Mouse (Mus musculus): Measurements from ENCODE around the gene Dnttip2. TPM values are rescaled to one million over a fixed set of nuclear protein-coding genes. Genes with fewer than 3 reads are reported as not detected.

Dnttip2 gene
- polyA plus RNA-seq, 1 experiment from 2014 or later = 42.2 TPM

DNA sequence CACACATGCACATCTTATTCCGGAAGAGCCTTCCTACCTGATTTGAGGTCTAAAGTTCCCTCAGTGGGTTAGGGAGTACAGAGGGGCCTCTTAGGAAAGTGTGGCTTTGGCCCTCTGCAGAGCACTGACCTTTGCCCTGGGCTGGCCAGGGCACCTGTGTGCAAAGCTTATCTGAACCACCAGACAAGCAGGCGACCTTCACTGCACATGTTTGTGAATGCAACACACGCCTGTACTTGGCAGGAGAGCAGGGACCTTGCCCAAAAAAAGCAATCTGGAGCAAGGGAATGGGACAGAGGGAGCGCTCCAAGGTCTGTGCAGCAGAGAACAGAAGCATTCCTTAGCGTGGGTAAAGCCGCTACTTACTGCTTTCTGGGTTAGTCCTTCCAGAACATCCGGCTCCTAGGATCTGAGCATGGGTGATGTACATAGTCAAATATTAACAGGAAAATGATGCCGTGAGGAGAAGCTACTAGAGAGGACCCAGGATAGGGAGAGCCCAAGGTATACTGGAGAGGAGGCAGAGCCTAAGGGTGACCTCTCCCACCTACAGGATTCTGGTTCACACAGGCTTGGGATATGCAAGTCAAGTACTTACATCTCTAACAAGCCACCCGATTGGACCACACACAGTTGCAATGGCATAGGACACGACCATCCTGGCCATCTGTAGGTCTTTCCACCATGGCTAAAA lies 38.9 kb downstream of the Dnttip2 start:
- no peak overlapping the region for H3K27ac ChIP-seq (replicated peaks)
- ATAC-seq (ENCODE audit: low FRiP score, low read depth) = no peak; the same call in 1 of the 2 replicates

DNA sequence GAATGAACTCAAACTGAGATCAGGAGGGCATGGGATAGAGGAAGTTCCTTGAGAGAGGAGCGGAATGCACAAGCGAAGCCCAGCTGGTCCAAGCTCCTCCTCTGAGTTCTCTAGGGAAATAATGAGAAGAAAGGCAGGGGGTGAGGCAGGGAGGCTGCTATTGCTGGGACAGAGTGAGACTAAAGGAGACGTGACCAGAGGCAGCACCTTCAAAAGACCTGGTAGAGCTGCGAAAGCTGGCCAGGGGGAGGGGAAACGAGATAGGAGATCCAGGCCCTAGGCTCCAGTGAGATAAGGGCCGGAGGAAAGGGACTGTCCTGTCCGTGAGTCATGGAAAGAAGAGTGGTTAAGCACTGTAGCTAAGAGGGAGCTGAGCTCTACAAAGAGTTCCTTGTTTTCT lies 39.7 kb downstream of the Dnttip2 start:
- no peak overlapping the region for H3K27ac ChIP-seq (replicated peaks)
- 56% methylated on average over 7 of the region's 7 CpGs for WGBS

More for the DNA sequence above, 38.9 kb downstream of the Dnttip2 start:
- H3K36me3 ChIP-seq = no peaks in the 10 kb centered on the region
- no peak overlapping the region for H3K4me3 ChIP-seq
- WGBS = 84% methylated on average over 10 of the region's 10 CpGs
- H3K4me2 ChIP-seq = no peak overlapping the region
- H3K9ac ChIP-seq = no peak overlapping the region
- H3K4me1 ChIP-seq (replicated peaks) = peaks cover 5% of the 10 kb centered on the region
- H3K27me3 ChIP-seq = no peaks in the 10 kb centered on the region
- no peaks in the 10 kb centered on the region for H3K9me3 ChIP-seq

DNA sequence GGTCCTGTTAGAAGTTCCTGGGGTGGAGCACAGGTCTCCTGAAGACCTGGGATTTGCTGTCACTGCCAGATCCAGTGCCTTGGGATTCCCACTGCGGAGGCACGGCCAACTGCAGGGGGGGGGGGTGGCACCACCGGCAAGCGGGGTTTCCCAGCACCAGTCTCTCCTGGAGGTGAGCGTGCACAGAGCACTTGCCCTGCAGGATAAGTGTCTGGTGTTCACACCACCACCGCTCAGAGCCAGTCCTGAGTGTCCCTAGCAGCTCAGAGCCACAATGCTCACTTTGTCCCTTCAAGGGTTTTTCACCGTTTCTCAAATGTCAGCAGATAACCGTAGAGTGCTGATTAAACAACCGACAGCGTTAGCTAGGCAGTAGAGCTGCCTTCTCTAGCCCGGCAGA lies 42.4 kb downstream of the Dnttip2 start:
- Histone ChIP-seq H3K4me1 (replicated peaks) (peaks cover 5% of the 10 kb centered on the region), H3K9ac (no peak overlapping the region), H3K9me3 (no peaks in the 10 kb centered on the region), H3K4me3 (no peak overlapping the region), H3K27me3 (no peaks in the 10 kb centered on the region), H3K36me3 (no peaks in the 10 kb centered on the region), H3K4me2 (peak overlapping the region; percentile 40), H3K27ac (replicated peaks) (no peak overlapping the region)
- 15% methylated on average over 11 of the region's 11 CpGs for WGBS
- 0 out of 2 replicates have a peak, but pooled peaks have one; percentile 42 for ATAC-seq (ENCODE audit: low FRiP score, low read depth)

More for the DNA sequence above, 39.7 kb downstream of the Dnttip2 start:
- no peaks in the 10 kb centered on the region for H3K36me3 ChIP-seq
- H3K4me2 ChIP-seq = no peak overlapping the region
- no peaks in the 10 kb centered on the region for H3K27me3 ChIP-seq
- H3K9ac ChIP-seq = no peak overlapping the region
- H3K4me3 ChIP-seq = no peak overlapping the region
- H3K9me3 ChIP-seq = no peaks in the 10 kb centered on the region
- H3K4me1 ChIP-seq (replicated peaks) = peaks cover 5% of the 10 kb centered on the region
- no peak for ATAC-seq (ENCODE audit: low FRiP score, low read depth)

DNA sequence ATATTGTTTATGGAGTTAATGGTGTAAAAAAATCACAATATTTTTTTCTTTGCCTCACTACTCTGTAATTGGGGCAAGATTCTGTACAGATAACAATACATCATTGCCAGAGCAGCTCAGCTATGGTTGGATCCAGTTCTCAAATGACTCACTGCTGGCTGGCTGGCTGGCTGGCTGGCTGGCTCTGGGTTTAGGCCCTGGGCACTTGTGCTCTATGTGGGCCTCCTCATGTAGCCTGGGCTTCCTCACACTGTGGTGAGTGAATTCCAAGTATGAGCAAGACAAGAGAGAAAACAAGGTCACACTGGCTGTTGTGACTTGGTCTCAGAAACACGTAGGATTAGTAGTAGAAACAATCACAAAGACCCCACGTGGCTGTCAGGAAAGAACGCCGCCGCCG lies 43.2 kb downstream of the Dnttip2 start:
- no peaks in the 10 kb centered on the region for H3K27me3 ChIP-seq
- H3K36me3 ChIP-seq = no peaks in the 10 kb centered on the region
- H3K4me1 ChIP-seq (replicated peaks) = peaks cover 5% of the 10 kb centered on the region
- H3K9me3 ChIP-seq = no peaks in the 10 kb centered on the region
- no peak overlapping the region for H3K27ac ChIP-seq (replicated peaks)
- no peak overlapping the region for H3K9ac ChIP-seq
- H3K4me2 ChIP-seq = no peak overlapping the region
- no peak for ATAC-seq (ENCODE audit: low FRiP score, low read depth)
- no peak overlapping the region for H3K4me3 ChIP-seq
- WGBS = 86% methylated on average over 6 of the region's 6 CpGs

- no peaks in the 10 kb centered on the region for H3K4me1 ChIP-seq (replicated peaks)
- H3K4me3 ChIP-seq = no peak overlapping the region
- H3K4me2 ChIP-seq = no peak overlapping the region
- 72% methylated on average over 9 of the region's 9 CpGs for WGBS
- no peak for ATAC-seq (ENCODE audit: low FRiP score, low read depth)
- H3K27ac ChIP-seq (replicated peaks) = no peak overlapping the region
- H3K36me3 ChIP-seq = no peaks in the 10 kb centered on the region
- no peak overlapping the region for H3K9ac ChIP-seq
- H3K9me3 ChIP-seq = no peaks in the 10 kb centered on the region
- H3K27me3 ChIP-seq = no peaks in the 10 kb centered on the region
These were observed 48.0 kb downstream of the Dnttip2 start for GRCm38 (mm10) chr3:122322226-122322625.

- no peak overlapping the region for H3K9ac ChIP-seq
- no peaks in the 10 kb centered on the region for H3K4me1 ChIP-seq (replicated peaks)
- H3K4me2 ChIP-seq = no peak overlapping the region
- H3K9me3 ChIP-seq = no peaks in the 10 kb centered on the region
- H3K36me3 ChIP-seq = no peaks in the 10 kb centered on the region
- no peaks in the 10 kb centered on the region for H3K27me3 ChIP-seq
- ATAC-seq (ENCODE audit: low FRiP score, low read depth) = no peak
- H3K4me3 ChIP-seq = no peak overlapping the region
- WGBS = 97% methylated on average over 6 of the region's 6 CpGs
- no peak overlapping the region for H3K27ac ChIP-seq (replicated peaks)
These were observed 49.7 kb downstream of the Dnttip2 start for GRCm38 (mm10) chr3:122323841-122324240.

- no peaks in the 10 kb centered on the region for H3K9me3 ChIP-seq
- H3K36me3 ChIP-seq = no peaks in the 10 kb centered on the region
- no peak overlapping the region for H3K9ac ChIP-seq
- H3K4me2 ChIP-seq = no peak overlapping the region
- H3K27me3 ChIP-seq = no peaks in the 10 kb centered on the region
- no peak overlapping the region for H3K4me3 ChIP-seq
- H3K27ac ChIP-seq (replicated peaks) = no peak overlapping the region
- 89% methylated on average over 3 of the region's 3 CpGs for WGBS
- H3K4me1 ChIP-seq (replicated peaks) = no peaks in the 10 kb centered on the region
- ATAC-seq (ENCODE audit: low FRiP score, low read depth) = no peak
These were observed 50.3 kb downstream of the Dnttip2 start for GRCm38 (mm10) chr3:122324528-122324927.

- Histone ChIP-seq H3K4me3 (no peak overlapping the region), H3K4me2 (no peak overlapping the region), H3K27ac (replicated peaks) (no peak overlapping the region), H3K9ac (no peak overlapping the region), H3K9me3 (no peaks in the 10 kb centered on the region), H3K36me3 (no peaks in the 10 kb centered on the region), H3K27me3 (no peaks in the 10 kb centered on the region), H3K4me1 (replicated peaks) (0 out of 2 replicates have a peak, but pooled peaks cover 3% of the 10 kb centered on the region)
- ATAC-seq (ENCODE audit: low FRiP score, low read depth) = no peak
- 87% methylated on average over 12 of the region's 12 CpGs for WGBS
These were observed 56.3 kb downstream of the Dnttip2 start for GRCm38 (mm10) chr3:122330484-122330883.

GRCm38 (mm10) chr3:122333493-122333892 lies 59.3 kb downstream of the Dnttip2 start:
- Histone ChIP-seq H3K4me1 (replicated peaks) (0 out of 2 replicates have a peak, but pooled peaks cover 3% of the 10 kb centered on the region), H3K4me2 (no peak overlapping the region), H3K36me3 (no peaks in the 10 kb centered on the region), H3K27me3 (no peaks in the 10 kb centered on the region), H3K4me3 (no peak overlapping the region), H3K9ac (no peak overlapping the region), H3K9me3 (no peaks in the 10 kb centered on the region), H3K27ac (replicated peaks) (no peak overlapping the region)
- no peak for ATAC-seq (ENCODE audit: low FRiP score, low read depth)
- WGBS = 19% methylated on average over 4 of the region's 4 CpGs

DNA sequence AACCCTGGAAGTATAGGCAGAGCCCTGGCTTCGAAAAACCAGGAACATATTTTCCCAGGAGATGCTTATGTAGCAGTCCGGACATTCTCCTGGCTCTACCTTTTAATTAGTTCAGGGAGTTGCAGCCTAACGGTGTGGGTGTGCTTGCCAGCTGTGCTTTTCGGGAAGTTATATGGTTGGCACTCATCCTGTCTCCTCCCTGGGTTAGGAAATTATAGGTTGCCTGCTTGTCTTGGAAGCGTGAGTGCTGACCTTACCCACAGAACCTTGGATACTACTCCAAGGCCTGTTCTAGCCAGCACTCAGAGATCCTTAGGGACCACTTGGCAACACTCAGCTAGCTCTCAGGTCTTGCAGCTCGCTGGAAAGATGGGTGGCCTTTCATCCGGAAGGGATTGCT lies 59.7 kb downstream of the Dnttip2 start:
- Histone ChIP-seq H3K9me3 (no peaks in the 10 kb centered on the region), H3K9ac (no peak overlapping the region), H3K27ac (replicated peaks) (no peak overlapping the region), H3K27me3 (no peaks in the 10 kb centered on the region), H3K4me3 (no peak overlapping the region), H3K4me2 (no peak overlapping the region), H3K36me3 (no peaks in the 10 kb centered on the region), H3K4me1 (replicated peaks) (0 out of 2 replicates have a peak, but pooled peaks cover 3% of the 10 kb centered on the region)
- ATAC-seq (ENCODE audit: low FRiP score, low read depth) = no peak
- 51% methylated on average over 7 of the region's 7 CpGs for WGBS

- Histone ChIP-seq H3K36me3 (no peaks in the 10 kb centered on the region), H3K27me3 (no peaks in the 10 kb centered on the region), H3K27ac (replicated peaks) (no peak overlapping the region), H3K9me3 (no peaks in the 10 kb centered on the region), H3K4me3 (no peak overlapping the region), H3K9ac (no peak overlapping the region), H3K4me1 (replicated peaks) (0 out of 2 replicates have a peak, but pooled peaks cover 3% of the 10 kb centered on the region), H3K4me2 (no peak overlapping the region)
- WGBS = 88% methylated on average over 7 of the region's 7 CpGs
- no peak for ATAC-seq (ENCODE audit: low FRiP score, low read depth)
These were observed 60.2 kb downstream of the Dnttip2 start for GRCm38 (mm10) chr3:122334375-122334774.

Data from hindbrain, embryonic 15.5 days (tissue).